Mouse (Mus musculus) heart, postnatal 25 days (tissue): ENCODE results near the gene Arid3b. TPM values are rescaled to one million over a fixed set of nuclear protein-coding genes. Genes with fewer than 3 reads are reported as not detected.

Experiments used
- DNase-seq: peaks from one replicate; pipeline ENCODE4 v3.0.0; 2022; ENCODE audit warnings: low spot score
- intact Hi-C: fragments of 180-260 bp; cut with DNase I; formaldehyde crosslinking; loops from one replicate; pipeline ENCODE4 v1.15.1; 2025
- total RNA-seq, 2 experiments: library from RNA; stranded (reverse); gene quantifications; 2 replicates each; pipeline ENCODE4 v1.2.3; 2021

Arid3b gene
- total RNA-seq, 2 experiments from 2014 or later: 2.9 to 5.7 TPM

DNA sequence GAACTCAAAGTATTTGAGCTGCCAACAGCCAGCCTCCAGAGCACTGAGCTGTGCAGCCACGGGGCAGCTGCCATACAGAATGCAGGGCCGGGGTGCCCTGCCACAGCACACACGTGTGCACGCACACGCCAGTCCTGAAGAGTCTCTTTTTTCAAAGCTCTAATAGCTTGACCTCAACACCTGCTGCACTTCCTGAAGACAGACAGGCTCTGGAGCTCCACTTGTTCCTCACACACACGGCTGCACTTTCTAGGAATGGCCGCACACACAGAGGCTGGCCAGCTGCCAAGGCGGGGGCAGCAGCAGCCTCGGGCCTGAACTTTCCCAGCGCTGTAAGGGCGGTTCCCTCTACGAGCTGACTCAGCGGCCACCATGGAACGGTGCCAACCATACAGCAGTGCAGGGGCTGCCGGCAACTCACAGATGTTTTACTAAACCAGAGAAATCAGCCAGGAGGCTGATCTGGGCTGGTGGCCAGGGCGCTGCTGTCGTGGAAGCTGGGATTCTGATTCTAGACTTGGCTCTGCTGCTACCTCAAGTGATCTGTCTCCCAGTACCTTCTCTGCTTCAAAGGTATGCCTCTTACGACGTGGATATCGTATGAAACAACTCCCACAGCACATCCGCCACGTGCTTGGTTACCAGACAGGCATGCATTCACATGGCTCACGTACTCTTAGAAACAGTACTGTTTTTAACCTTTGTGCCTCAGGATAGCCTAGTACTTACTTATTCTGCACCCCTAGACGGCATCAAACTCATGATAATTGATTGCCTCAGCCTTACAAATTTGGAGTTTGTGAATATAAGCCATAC is 5.1 kb downstream of the Arid3b start:
- intact Hi-C loops: loop anchor here (2.0 kb wide), 2 partner anchors 33 to 65 kb away; no protein-coding TSS in a partner anchor
- DNase-seq: peak; percentile 92

GRCm38 (mm10) chr9:57829812-57830557 is 6.6 kb downstream of the Arid3b start:
- no peak for DNase-seq
- intact Hi-C loops: loop anchor here (2.0 kb wide), 1 partner anchor 31 kb away; no protein-coding TSS in a partner anchor

DNA sequence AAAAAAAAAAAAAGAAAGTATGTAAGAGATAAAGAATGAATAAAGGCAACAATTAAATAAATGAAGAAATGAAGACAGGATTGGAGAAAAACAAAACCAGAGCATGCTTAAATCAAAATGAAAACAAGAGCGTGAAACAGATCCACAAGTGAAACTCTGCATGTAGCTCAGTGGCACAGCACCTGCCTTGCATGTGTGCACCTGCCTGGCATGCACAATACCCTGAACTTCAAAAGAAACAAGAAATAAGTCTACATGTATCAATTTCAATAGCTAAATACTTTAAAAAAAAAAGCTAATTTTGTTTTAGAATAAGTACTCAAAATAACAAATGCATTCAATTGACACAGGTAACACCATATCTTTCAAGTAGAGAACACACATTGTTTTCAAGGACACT is 13.2 kb downstream of the Arid3b start:
- no peak for DNase-seq
- intact Hi-C loops: no loop called here

DNA sequence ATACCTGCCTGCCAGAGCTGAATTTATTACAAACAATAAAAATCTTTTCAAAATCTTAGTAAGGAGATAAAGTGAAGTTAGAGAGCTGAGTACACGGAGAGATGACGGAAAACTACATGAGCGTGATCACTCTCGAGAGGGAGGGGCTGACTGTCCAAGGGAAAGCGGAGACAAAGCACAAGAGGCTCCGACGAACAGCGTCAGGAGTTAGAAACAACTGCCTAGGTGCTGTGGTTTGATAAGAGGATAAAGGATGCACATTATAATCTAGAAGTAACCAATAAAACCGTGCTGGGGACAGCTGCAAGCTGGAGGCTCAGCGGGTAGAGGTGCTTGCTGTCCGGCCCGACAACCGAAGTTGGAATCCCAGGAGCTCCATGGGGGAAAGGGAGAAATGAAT is 13.8 kb downstream of the Arid3b start:
- intact Hi-C loops: no loop called here
- DNase-seq: no peak

GRCm38 (mm10) chr9:57820186-57821080 is 16.2 kb downstream of the Arid3b start:
- DNase-seq: no peak
- intact Hi-C loops: no loop called here

DNA sequence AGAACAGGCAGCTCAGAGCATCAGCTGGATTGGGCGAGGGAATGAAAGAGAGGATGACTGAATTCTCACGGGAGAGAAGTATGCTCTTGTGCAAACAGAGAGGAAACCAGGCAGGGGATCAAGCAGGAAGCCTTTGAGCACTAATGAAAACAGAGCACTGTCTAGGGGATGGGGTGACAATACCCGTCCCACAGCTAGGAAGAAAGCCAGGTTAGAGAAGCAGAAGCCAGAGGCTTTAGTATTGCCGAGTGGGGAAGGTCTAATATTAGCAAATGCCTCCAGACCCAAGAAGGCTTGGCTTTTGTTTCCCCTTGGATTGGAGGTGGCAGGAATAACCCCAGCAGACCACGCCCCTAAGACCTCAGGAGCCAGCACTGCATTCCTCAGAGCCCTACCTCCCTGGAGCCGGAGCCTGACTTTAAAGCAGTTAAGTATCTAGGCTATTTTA is 19.3 kb downstream of the Arid3b start:
- no peak for DNase-seq

DNA sequence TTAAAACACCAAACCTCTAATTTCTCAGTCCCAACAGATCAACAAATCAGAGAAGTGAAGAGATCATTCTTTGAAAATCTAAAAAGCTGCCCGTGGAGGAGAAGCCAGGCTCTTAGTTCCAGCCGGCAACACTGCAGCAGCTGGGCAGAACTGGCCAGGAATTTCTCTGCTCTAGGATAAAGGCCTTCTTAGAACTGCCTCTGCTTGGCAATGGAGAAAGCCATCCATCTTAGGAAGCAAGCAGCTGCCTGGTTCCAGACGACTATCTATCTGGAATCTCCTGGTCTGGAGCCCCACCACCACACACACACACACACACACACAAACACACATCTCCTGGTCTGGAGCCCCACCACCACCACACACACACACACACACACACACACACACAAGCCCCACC is 21.7 kb downstream of the Arid3b start:
- no peak for DNase-seq
- intact Hi-C loops: no loop called here

More for the DNA sequence above, 19.3 kb downstream of the Arid3b start:
- intact Hi-C loops: no loop called here

DNA sequence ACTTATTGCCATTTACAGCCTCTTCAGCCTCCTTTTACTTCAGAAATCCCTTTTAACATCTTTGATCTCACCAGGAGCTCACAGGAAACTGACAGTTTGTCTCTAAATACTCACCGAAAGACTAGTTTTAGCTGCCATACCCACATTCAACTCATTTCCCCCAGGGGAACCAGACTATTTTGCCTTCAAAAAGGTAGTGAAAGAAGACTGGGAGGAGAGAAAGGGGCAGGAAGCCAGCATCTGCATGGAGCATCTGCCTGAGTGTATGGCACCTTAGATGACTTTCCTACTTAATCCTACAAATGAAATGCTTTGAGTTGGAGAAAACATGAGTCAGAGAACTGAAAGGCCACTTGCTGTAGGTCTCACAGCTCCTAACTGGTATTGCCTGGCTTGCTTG is 22.6 kb downstream of the Arid3b start:
- DNase-seq: no peak
- intact Hi-C loops: no loop called here

GRCm38 (mm10) chr9:57811793-57812733 is 24.5 kb downstream of the Arid3b start:
- intact Hi-C loops: no loop called here
- no peak for DNase-seq

GRCm38 (mm10) chr9:57810691-57811090 is 25.9 kb downstream of the Arid3b start:
- intact Hi-C loops: no loop called here

GRCm38 (mm10) chr9:57808771-57809310 is 27.8 kb downstream of the Arid3b start:
- intact Hi-C loops: no loop called here
- DNase-seq: no peak

More at GRCm38 (mm10) chr9:57810691-57811090, 25.9 kb downstream of the Arid3b start:
- no peak for DNase-seq

- intact Hi-C loops: no loop called here
These were observed 29.4 kb downstream of the Arid3b start for GRCm38 (mm10) chr9:57807174-57807651.

DNA sequence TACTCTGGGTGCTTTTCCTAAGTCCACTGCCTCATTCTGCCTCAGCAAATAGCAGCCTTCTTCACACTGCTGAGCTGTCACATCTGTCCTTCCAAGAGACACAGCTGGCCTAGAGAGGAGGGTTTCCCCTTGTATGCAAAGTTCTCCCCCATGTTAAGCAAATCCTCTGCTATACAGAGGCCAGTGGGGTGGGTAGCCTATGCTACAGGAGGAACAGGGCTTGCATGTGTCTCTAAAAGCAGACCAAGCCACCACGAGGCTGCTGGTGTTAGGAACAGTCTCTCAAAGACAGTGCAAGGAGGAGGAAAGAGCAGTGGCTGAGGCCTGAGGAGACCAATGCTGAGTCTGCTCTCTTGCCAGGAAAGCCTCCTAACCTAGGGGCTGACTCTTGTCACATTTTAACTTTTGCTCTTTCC is 30.5 kb downstream of the Arid3b start:
- intact Hi-C loops: no loop called here
- no peak for DNase-seq

More at GRCm38 (mm10) chr9:57807174-57807651, 29.4 kb downstream of the Arid3b start:
- no peak for DNase-seq

DNA sequence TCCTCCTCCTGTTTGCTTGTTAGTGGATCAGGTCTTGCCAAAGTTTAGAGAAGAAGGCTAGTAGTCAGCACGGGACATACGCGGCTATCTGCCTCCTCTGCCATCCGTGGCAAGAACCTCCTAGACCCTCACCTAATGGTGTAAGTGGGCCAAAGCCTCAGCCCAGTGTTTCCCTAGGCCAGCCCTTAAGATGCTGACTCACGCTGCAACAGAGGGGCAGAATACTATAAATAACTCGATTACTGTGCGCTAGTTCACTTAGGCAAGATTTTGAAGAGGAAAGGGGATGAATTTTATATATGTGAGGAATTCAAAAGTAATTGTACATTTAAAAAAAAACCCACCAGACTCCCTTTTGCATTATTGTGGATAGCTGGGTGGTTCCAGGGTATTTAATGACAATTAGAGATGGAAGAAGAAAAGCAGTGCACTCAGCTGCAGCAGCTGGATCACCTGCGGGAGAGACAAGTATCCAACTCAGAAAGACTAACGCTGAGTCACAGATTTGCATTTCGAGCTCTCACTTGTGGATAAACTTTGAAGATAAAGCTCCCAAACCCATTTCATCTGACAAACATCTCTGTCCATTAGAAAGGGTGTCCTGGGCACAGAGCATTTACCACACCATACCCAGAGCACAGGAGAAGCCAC is 31.4 kb downstream of the Arid3b start:
- intact Hi-C loops: no loop called here
- no peak for DNase-seq

DNA sequence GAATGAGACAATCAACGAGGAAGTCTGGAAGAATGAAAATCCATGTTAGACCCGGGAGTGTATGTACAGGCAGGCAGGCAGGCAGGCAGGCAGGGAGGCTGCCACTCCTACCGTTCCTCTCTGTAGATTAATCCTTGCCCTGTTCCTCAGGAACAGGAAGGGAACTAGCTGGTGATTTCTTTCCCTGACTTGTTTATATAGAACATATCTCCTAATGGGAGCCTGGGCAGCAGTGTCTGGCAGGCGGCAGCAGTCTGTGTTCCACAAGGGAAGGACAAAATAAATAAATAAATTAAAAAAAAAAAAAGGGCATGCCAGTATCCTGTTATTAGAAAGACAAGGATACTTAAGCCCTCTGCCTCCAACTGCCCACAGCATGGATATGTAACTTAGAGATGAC is 32.8 kb downstream of the Arid3b start:
- no peak for DNase-seq
- intact Hi-C loops: no loop called here

DNA sequence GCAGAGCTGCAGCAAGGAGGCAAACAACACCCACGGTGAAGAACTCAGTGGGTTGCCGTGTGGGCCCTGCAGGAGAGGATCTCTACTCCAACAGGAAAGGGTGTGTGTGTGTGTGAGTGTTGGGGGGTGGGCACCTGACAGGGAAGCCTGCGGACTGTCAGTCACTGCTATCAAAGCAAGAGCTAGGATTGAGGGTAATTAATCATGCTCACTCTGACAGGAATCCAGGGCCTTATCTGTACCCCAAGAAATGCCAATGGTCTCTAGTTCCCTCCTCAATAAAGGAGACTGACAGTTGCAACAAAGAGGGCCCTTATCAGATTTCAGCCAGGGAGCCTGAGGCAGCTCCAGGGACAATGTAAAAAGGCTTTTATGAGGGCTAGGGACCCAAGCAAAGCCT is 33.5 kb downstream of the Arid3b start:
- intact Hi-C loops: no loop called here
- DNase-seq: no peak

DNA sequence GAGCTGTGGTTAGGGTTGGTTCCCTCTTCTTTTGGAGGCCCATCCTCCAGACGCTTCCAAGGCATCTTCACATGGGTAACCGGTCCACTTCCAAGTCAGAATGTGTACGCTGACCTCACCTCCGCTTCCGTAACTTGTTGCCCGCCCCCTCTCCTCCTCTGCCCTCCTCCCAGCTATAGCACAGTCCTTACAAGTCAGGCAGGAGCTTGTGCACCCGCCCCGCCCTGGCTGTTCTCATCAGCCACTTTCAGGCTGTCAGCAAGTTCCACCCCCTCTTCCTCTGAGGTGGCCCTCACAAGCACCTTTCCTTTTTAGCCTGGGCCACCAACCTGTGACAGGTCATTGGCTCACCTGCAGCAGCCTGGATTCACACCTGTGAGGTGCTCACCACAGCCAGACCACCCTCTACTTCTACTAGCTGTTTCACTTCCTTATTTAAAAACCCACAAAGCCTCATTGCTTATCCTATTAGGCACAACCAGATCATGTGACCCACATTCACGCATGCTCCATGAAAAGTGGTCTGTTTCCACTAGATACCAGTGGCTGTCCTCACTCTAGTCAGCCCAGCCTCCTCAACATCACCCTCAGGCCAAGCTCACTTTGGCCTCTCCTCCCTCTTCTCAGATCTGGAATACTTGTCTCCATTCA is 36.1 kb downstream of the Arid3b start:
- intact Hi-C loops: no loop called here
- DNase-seq: no peak
